Mouse (Mus musculus) T-helper 2 cell (primary cell): ENCODE measurements at regions not wholly inside any gene's neighbourhood (a gene's known extent, or its start where the extent isn't known, plus 50 kb on each side); places are given as distances from the start of the nearest gene placed in this dataset.

Experiments
- in situ Hi-C: fragments of 300-600 bp; cut with MboI, MseI; formaldehyde crosslinking; loops from one replicate; pipeline ENCODE4 v1.15.1; 2025; ENCODE audit warnings: high pct_unique_total_duplicates

- in situ Hi-C loops = no loop called here
These were observed 124.1 kb upstream of the Zfp648 start for GRCm38 (mm10) chr1:154076684-154077475.

- in situ Hi-C loops = no loop called here
These were observed 120.2 kb upstream of the Zfp648 start for GRCm38 (mm10) chr1:154080505-154081380.

GRCm38 (mm10) chr1:154086145-154086544 is 114.8 kb upstream of the Zfp648 start:
- in situ Hi-C loops = no loop called here

GRCm38 (mm10) chr1:154089815-154090214 is 111.2 kb upstream of the Zfp648 start:
- in situ Hi-C loops = no loop called here

GRCm38 (mm10) chr1:154090521-154091490 is 110.2 kb upstream of the Zfp648 start:
- in situ Hi-C loops = no loop called here

GRCm38 (mm10) chr1:154093549-154093948 is 107.4 kb upstream of the Zfp648 start:
- in situ Hi-C loops = no loop called here

GRCm38 (mm10) chr1:154094357-154094756 is 106.6 kb upstream of the Zfp648 start:
- in situ Hi-C loops = no loop called here

GRCm38 (mm10) chr1:154096113-154096512 is 104.9 kb upstream of the Zfp648 start:
- in situ Hi-C loops = no loop called here

- in situ Hi-C loops = no loop called here
These were observed 104.1 kb upstream of the Zfp648 start for GRCm38 (mm10) chr1:154096911-154097310.

- in situ Hi-C loops = no loop called here
These were observed 103.3 kb upstream of the Zfp648 start for GRCm38 (mm10) chr1:154097656-154098055.

- in situ Hi-C loops = no loop called here
These were observed 100.4 kb upstream of the Zfp648 start for GRCm38 (mm10) chr1:154100556-154100955.

GRCm38 (mm10) chr1:154101433-154101832 is 99.6 kb upstream of the Zfp648 start:
- in situ Hi-C loops = no loop called here

GRCm38 (mm10) chr1:154102191-154102590 is 98.8 kb upstream of the Zfp648 start:
- in situ Hi-C loops = no loop called here

- in situ Hi-C loops = no loop called here
These were observed 98.0 kb upstream of the Zfp648 start for GRCm38 (mm10) chr1:154102871-154103596.

- in situ Hi-C loops = no loop called here
These were observed 97.4 kb upstream of the Zfp648 start for GRCm38 (mm10) chr1:154103597-154103923.

GRCm38 (mm10) chr1:154104006-154104600 is 96.9 kb upstream of the Zfp648 start:
- in situ Hi-C loops = no loop called here

- in situ Hi-C loops = no loop called here
These were observed 96.2 kb upstream of the Zfp648 start for GRCm38 (mm10) chr1:154104779-154105178.

GRCm38 (mm10) chr1:154112500-154112899 is 88.5 kb upstream of the Zfp648 start:
- in situ Hi-C loops = no loop called here

GRCm38 (mm10) chr1:154113291-154114050 is 87.5 kb upstream of the Zfp648 start:
- in situ Hi-C loops = no loop called here
